Mouse (Mus musculus) kidney, adult 8-10 months (tissue): Measurements from ENCODE around the gene Cdh16.
"Not testable (repeated sequence)": the region's sequence is repeated elsewhere in the genome, so short reads cannot be mapped to it uniquely, and the experiment has no call there.

Experiments
- DNase-seq, 2 experiments: peaks; one replicate each; pipeline ENCODE4 v3.0.0; 2022

Cdh16 gene

DNA sequence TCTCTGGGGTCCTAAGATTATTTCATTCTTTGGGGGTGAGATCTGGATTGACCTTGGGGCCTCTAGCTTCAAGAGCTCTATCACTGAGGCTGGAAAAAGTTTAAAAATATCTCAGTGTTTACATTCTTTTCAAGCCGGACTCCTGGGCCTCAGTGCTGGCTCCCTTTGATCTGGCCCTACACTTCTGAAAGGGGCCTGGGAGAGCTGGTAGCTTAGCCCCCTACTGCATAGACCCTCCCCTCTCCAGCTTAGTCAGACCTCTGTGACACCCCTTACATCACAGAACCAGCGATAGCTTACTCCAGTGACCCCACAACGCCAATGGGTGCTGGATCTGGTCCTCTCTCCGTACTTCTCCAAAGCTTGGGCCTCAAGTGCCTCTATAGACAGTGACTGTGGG lies 12.6 kb downstream of the Cdh16 start:
- no peak for DNase-seq

DNA sequence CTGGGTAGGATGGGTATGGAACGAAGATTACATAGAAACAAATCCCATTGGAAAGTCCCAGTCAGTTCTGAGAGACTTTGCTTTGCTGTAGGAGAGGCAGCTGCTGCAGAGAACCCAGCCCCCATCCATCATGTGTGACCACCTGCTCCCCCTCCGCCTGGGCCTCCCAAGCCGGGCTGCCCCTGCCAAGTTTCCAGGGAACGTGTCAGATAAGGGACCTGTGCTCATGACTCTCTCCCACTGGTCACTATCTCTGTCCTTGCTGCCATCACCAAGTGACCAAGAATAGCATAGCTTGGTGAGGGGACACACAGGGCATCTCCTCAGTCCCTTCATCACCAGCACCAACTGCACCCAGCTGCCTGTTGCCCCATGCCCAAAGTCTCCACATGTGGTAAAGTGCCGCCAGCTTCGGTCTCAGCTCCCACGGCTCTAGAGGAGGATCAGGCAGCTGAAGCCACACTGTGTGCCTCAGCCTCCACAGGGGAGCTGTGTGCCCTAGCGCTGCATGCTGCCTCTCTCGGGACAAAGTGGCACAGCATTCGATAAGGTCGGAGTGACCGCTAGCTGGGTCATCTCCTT lies 13.9 kb downstream of the Cdh16 start:
- DNase-seq = no peak

DNA sequence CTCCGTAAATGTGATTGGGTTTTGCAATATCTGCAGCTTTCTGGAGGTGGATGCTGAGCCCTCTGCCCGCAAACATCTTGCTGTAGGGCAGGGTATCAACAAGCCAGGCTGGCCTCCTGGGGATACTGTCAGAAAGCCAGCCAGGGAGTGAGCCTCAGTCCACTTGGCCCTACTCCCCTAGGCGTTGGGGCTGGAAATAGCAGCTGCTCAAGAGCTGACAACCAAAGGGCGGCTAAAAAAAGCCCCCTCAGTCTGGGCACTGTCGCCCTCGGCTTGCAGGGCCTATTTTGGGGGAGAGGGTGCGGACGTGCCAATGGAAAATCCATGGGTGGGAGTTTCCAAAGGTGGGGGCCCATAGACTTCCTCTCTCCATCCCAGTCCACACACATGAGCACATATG lies 15.0 kb downstream of the Cdh16 start:
- no peak for DNase-seq

DNA sequence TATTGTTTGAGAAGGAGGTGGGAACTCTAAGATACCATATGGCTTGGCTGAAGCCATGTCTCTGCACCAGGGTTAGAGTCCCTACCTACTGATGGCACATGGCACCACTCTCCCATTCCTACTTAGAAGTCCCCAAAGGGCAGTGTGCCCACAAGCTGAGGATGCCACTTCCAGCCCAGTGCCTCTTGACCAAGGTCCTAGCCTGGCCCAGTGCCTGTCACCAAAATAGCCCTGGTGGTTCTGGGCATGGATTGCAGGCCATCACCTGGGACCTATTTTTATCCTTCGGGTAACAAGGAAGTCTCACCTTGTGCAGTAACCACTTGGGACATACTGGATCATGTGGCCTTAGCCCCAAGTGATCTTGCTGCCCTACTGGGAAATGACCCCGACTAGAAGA lies 16.3 kb downstream of the Cdh16 start:
- no peak for DNase-seq

DNA sequence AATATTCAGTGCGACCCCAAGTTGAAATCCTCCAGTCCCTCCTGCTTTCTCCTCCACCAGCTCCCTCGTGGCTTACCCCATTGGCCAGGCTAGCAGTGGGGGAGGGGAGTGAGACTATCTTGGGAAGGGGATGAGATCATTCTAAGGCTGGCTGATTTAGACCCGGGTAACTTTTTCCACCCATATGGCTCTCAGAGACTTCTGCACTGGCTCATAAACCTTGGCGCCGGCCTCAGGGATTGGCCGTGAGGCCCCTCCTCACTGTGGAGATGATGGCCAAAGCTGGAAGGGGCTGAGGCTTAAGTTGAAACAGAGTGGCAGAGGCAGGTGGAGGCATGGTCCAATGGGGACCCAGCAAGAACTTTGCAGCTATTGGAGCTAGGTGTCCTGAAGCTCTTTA lies 17.9 kb downstream of the Cdh16 start:
- no peak for DNase-seq

DNA sequence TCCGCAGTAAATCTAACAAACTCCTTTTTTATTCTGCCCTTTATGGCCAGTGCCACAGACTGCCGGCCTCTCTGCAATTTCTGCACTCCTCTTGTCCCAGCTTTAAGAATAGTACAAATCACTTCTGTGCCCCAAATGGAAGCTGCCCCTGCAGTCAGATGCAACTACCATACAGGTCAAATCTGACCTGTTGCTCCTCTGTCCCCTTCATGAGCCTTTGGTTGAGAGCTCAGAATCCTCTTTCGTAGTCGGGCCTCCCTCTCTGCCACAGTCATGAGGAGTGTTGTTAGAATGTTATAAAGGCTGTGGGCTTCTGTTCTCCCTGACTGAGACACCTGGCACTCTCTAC lies 21.0 kb downstream of the Cdh16 start:
- no peak for DNase-seq

DNA sequence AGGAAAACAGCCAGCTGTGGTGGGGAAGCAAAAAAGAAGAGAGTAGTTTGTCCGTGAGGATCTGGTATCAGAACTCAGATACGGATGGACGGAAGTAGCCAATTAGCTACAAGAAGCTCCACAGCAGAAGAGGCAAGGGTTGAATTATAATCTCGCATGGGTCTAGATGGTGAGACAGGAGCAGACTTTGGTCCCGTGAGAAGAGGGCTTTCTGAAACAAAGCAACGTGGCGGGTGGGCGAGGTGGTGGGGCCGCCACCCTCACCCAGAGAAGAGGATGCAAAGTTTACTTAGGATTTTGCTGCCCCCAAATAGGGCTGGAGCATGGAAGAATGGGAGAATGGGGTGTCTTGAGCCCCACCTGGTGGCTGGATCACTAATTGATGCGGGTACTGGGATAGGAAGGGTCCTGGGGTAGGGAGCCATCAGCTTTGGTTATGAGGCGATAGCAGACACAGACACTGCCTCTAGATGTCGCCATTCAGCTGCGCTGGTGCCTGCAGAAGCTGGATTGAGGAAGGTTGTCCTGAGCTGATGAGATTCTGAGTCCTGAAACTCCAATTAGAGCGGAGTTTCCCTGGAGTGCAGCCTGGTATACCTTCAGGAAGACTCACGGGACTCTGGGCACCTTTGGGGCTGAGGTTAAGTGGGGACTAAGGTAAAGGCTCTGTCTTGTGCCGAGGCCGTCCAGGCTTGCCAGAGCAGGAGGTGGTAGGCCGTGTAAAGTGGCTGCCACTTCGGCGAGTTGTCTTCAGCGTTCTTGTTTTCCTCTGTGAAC lies 21.5 kb downstream of the Cdh16 start:
- peak; percentile 91 to 93 for DNase-seq

DNA sequence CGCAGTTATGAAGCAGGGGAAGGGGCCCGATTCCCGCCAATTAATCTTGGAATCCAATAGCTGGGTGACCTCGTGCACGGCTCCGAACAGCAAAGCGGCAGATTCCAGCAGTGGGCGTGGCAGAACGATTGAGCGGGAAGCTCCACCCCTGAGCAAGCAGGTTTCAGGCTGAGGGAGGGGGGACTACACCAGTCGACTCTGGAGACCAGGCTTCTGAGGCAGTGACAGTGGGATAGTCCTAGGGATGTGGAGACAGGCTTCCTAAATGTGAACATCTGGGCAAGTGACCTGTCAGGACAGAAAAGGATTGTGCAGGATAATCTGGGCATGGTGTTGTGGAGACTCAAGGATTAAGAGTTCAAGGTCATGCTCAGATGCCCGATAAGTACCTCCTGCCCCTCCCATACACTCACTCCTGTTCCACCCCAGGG lies 22.2 kb downstream of the Cdh16 start:
- DNase-seq = no peak

DNA sequence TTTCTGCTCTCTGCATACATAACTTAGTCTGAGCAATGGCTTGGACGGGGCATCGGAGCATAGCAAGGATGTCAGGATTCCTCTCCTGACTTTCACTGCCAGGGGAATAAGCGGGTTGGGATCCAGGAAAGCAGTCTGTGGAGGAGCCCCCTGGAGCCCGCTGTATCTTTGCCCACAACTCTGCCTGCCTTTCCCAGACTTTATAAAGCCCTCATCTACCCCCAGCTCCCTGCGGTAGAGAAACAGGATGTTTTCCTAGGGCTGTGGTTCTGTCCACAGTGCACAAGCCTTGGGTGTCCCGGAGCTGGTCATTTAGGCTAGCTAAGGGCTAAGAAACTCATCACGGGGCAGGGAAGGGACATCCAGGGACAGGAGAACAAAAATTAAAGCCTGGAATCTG lies 22.8 kb downstream of the Cdh16 start:
- no peak for DNase-seq

DNA sequence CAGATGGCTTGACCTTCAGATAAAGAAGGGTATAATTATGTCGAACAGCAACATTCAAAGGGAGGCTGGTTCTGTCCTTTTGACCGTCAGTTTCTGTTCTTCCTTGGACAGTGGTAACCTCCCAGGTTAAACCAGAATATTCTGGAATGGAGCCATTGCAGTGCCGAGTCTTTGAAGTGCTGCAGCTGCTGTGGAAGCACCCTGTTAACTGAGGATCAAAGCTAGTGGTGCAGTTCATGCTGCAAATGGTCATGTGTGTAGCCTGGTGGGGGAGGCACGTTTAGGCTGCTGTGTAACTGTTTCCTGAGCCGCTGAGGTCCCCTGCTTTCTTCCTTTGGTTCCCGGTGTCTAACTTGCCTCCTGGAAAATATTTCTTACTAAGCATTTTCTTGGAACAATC lies 25.7 kb downstream of the Cdh16 start:
- peak; percentile 84 to 86 for DNase-seq

DNA sequence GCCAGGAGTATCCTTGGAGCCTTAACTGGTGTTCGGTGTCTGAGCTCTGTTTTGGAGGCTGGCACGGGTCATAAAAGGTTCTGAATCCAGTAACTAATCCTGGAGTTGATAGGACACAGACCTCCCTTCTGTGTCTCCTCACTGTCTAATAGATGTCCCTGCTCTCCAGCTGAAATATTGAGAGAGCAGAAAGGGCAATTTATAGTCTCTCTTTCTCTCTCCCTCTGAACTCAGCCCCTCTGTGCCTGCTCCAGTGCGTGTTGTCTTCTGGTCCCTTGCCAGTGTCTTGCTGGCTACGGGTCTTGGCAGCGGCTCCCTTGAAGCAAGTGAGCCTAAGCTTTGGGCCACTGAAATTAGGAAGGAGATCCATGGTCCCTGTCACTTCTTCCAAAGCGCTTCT lies 26.5 kb downstream of the Cdh16 start:
- peak in 1 of 2 experiments; percentile 64 for DNase-seq

DNA sequence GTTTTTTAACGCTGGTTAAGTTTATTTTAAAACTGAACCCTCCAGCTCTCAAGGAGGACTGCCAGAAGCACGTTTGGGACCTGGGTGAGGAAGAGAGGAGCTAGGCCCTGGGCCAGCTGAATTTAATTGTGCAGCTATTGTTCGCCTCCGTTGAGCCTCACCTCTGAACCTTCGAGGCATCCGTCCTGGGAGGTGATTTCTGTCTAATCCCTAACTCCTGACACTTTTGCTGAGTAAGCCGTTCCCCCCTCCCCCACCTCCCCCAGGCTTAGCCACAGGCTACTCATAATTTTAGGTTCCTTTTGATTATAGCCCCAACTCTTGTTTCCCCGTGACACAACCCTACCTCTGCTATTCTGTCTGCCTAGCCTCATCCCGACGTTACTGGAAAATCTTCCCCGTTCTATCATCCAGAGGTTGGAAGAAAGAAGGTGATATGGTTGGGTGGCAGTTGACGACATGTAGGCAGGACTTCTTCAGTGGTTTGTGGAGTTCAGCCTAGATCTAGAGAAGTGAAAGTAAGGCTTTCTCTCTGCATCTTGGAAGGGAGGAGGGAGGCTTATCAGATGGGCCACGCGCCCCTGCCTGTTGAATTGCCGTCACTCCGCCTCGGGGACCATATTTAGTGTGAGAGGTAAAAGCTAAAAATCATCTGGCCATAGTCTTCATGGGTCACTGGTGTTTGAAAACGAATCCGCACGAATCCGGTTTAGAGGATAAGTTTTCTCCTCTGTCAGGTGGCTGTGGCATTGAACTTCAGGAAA lies 28.2 kb downstream of the Cdh16 start:
- DNase-seq = peak; percentile 61 to 73

DNA sequence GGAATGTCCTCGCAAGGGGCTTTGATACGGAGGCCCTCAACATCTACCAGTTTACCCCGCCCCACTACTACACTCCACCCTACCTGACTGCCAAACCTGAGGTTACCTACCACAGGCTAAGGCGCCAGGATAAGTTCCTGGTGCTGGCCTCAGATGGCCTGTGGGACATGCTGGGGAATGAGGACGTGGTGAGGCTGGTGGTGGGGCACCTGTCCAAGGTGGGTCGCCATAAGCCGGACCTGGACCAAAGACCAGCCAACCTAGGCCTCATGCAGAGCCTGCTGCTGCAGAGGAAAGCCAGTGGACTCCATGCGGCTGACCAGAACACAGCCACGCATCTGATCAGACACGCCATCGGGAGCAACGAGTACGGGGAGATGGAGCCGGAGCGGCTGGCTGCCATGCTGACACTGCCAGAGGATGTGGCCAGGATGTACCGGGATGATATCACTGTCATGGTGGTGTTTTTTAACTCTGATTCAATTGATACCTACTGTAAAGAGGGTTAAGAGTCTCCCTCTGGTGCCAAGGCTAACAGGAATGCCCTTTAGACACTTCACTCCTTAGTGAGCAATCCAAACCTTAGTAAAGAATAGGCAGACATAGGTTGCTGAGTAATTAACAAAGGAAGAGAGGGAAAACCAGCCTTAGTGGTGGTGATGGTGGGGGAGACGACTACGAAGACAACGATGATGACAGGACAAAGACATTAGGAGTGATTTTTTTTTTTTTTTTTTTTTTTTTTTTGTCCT lies 29.4 kb downstream of the Cdh16 start:
- no peak for DNase-seq

DNA sequence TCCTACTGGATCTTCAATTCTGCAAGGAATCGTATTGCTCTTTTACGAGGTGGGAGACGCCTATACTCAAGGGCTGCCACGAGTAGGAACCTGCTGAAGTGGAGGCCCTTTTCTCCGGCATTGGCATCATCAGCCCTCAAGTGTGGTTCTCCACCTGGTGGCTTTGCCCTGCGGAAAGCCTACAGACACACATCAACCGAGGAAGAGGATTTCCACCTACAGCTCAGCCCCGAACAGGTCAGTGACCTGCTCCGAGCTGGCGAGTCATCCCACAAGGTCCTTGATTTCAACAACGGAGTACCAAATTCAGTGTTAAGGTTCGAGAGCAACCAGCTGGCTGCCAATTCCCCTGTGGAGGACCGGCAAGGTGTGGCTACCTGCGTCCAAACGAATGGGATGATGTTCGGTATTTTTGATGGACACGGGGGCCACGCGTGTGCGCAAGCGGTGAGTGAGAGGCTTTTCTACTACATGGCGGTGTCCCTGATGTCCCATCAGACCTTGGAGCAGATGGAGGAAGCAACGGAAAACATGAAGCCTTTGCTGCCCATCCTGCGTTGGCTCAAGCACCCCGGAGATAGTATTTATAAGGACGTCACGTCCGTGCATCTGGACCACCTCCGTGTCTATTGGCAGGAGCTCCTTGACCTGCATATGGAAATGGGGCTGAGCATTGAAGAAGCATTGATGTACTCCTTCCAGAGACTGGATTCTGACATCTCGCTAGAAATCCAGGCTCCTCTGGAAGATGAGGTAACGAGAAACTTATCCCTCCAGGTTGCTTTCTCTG lies 30.5 kb downstream of the Cdh16 start:
- DNase-seq = no peak

DNA sequence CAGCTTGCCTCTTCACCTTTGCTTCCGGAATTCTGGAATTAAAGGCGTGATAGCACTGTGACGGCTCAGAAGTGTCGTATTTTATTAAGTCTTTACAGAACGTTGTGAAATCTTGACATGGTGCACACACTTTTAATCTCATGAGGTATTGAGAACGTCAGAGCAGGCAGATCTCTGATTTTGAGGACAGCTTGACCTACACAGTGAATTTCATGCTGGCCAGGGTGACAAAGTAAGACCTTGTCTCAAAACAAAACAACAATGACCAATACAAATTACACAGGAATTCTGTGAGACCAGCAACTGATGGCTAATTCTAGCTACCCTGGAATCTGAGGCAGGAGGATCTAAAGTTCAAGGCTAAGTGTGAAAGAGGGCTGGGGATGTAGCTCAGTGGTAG lies 31.6 kb downstream of the Cdh16 start:
- DNase-seq = no peak

DNA sequence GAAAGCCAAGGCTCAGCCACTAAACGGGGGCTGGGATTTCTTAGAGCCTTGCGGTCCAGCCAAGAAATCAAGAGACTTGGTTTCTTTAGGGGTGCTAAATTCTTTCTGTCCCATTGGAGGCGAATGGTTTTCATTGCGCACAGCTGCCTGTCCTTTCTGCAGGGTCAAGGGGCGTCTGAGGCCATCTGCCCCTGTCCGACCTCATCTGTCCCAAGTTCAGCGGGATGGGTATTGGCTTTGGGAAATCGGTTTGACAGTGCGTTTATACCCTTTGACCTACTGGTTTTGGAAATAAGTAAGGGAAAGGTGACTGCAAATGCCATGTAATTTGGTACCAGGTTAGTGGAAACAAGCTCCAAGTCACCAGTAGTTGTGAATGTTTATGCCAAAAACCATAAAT lies 32.3 kb downstream of the Cdh16 start:
- DNase-seq = peak in 1 of 2 experiments; percentile 61

DNA sequence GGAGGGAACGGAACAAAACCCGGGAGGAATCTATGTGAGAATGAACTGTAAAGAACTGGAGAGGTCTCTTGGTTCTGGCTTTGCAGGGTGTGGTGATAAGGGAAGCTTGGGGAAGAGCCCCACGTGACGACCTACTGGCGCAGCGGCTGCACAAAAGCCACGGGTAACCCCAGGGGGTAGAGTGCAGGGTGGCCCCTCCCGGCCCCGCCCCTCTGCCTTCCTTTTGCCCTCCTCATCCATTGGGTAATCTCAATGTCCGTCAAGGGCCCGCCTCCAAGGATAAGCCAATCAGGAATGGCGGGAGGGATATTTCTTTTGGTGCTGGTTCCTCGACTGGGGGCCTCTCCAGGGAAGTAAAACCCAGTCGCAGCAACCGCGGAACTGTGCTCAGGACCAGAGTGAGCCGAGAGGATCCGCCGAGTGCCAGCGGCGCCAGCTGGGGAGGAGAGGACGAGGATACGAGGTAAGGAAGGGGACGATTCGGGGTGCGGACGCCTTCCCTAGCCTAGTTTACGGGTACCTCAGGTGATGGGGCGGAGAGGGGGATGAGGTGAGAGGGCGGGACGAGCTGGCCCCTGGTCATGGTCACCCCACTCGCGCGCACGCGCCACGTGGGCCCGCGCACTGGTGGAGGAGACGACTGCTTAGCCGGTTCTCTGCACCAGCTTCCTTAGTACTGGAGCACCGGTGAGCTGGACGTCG lies 32.9 kb downstream of the Cdh16 start, which contains the start of gene Pdp2:
TSS of gene Pdp2 (plus strand) at position 319 of the 702 bp plus-strand sequence.
- DNase-seq = peak; percentile 95

DNA sequence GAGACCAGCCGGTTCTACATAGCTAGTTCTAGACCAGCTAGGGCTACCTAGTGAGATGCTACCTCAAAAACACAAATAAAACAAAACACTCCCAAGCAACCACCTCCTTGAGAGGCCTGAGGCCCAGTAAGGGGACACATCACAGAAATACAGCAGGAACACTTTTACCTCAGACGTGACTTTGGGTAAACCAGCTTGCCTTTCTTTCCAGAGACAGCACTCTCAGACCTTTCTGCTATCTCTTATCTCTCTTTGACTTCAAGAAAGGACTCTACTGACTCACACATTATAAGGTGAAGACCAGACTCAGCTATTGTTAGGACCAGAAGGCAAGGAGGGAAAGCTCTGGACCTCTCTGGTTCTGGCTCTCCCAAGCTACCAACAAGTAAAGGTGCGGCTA lies 33.9 kb downstream of the Cdh16 start:
- DNase-seq = no peak

DNA sequence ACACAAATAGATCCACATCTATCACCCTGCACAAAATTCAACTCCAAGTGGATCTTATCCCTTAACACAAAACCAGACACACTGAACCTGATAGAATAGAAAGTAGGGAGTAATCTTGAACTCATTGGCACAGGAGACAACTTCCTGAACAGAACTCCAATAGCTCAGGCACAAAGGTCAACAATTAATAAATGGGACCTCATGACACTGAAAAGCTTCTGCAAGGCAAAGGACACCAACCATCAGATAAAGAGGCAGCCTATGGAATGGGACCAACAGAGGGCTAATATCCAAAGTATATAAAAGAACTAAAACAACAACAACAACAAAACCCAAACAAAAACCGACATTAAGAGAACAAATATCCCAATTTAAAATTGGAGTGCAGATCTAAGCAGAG lies 39.7 kb downstream of the Cdh16 start:
- no peak for DNase-seq

DNA sequence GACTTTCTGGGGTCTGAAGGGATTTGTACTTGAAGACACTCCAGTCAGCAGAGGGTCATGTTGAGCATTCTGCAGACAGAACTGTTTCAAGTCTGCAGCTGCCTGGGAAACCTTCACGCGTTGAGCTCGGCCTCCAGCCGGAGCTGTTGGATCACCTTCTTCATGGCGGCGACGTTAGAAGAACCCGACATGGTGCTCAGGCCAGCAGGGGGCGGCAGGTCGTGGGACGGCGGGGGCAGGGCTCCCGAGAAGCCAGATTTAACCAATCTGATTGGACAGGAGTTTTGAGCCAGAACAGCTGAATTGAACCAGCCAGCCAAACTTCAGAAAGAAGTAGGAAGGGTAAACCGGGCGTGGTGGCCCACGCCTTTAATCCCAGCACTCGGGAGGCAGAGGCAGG lies 46.6 kb downstream of the Cdh16 start:
- not testable (repeated sequence) for DNase-seq

DNA sequence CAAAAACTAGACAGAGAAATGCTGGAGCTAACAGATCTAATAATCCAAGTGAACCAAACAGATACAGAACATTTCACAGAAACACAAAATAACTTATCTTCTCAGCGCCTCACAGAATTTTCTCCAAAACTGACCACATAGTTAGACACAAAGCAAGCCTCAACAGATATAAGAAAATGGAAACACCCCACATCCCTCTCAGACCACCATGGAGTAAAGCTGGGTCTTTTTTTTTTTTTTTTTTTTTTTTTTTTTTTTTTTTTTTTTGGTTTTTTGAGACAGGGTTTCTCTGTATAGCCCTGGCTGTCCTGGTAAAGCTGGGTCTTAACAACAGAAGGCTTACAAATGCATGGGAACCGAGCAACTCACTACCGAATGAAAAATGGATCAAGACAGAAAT lies 47.4 kb downstream of the Cdh16 start:
- no peak for DNase-seq
